In the genomic region with DNA sequence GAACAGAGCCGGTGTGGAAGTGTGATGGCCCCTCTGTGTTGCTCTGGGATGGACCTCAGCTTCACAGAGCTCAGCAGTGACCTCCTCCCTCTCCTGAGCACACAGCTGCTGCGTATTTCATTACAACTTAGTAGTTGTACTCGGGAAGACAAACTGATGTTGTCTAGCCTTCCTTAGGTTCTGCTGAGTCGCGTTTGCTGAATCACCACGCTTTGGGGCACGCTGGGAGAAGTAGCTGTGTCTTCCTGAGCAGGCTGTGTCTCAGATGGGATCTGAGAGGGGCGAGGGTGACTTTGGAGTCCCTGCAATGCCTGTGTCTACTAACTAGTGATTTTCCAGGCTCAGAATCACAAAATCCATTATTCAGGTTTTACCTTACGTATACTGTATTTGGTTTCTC, we compare ENCODE assay signal across 19 mouse cellular contexts.
"Had no signal": no experiment of that assay in that cellular context is flagged by ENCODE, and none has a peak within 500 bp of the region (broad histone marks: within the 10 kb centered on the region; RNA-seq: fewer than 3 reads in every experiment).

No protein-coding gene starts in this region.

- DNase-seq: kidney, adult 11 months; kidney, adult 8-10 months; kidney, postnatal 10 days; kidney, postnatal 36 days; lung, embryonic 14.5 days; midbrain, embryonic 14.5 days; right cerebral cortex, adult 18-20 months; right cerebral cortex, postnatal 14 days; right cerebral cortex, postnatal 4 days; thymus, postnatal 25 days had no signal

- ATAC-seq: intestine, embryonic 15.5 days; lung, postnatal 0 days had no signal

- H3K27me3 ChIP-seq: intestine, embryonic 15.5 days; limb, embryonic 13.5 days; neural tube, embryonic 15.5 days had no signal

- H3K9me3 ChIP-seq: intestine, embryonic 15.5 days; kidney, embryonic 15.5 days; limb, embryonic 10.5 days; limb, embryonic 13.5 days; neural tube, embryonic 12.5 days; neural tube, embryonic 15.5 days had no signal

- H3K27ac ChIP-seq: intestine, embryonic 15.5 days; kidney, embryonic 15.5 days; limb, embryonic 10.5 days; limb, embryonic 13.5 days; macrophage; neural tube, embryonic 12.5 days; neural tube, embryonic 15.5 days had no signal

- H3K4me2 ChIP-seq: intestine, embryonic 15.5 days; kidney, embryonic 15.5 days; limb, embryonic 13.5 days; lung, embryonic 14.5 days; midbrain, embryonic 11.5 days; neural tube, embryonic 12.5 days; neural tube, embryonic 15.5 days had no signal

- H3K9ac ChIP-seq: intestine, embryonic 15.5 days; kidney, embryonic 15.5 days; limb, embryonic 13.5 days; lung, embryonic 14.5 days; neural tube, embryonic 12.5 days; neural tube, embryonic 15.5 days had no signal

- H3K4me3 ChIP-seq: intestine, embryonic 15.5 days; kidney, embryonic 15.5 days; limb, embryonic 10.5 days; limb, embryonic 13.5 days; neural tube, embryonic 12.5 days; neural tube, embryonic 15.5 days had no signal
